Mouse (Mus musculus): ENCODE data around the gene Flii. TPM values are rescaled to one million over a fixed set of nuclear protein-coding genes. Genes with fewer than 3 reads are reported as not detected.

The Flii gene
- polyA plus RNA-seq, 1 experiment from 2014 or later, result 53.4 TPM

- no peak for ATAC-seq (replicated peaks; ENCODE audit: low FRiP score, low read depth)
- WGBS, result 82% methylated on average over 3 of the region's 3 CpGs
- H3K9me3 ChIP-seq (replicated peaks; ENCODE audit: low read length), result no peaks in the 10 kb centered on the region
- H3K4me2 ChIP-seq (ENCODE audit: low read length), result no peak overlapping the region
- no peaks in the 10 kb centered on the region for H3K27me3 ChIP-seq (ENCODE audit: insufficient read depth, low read length)
- H3K4me1 ChIP-seq (replicated peaks; ENCODE audit: insufficient read depth, low read length), result peaks cover 4% of the 10 kb centered on the region; the same call in 1 of the 2 replicates
- TF ChIP-seq CTCF (IDR thresholded peaks at IDR 0.05; ENCODE audit: low read depth), result no peak
- no peak overlapping the region for H3K27ac ChIP-seq
- H3K9ac ChIP-seq (ENCODE audit: low read depth, low read length), result no peak overlapping the region
- no peaks in the 10 kb centered on the region for H3K36me3 ChIP-seq (ENCODE audit: insufficient read depth, low read length)
- DNase-seq (ENCODE audit: low spot score), result no peak
- no peak overlapping the region for H3K4me3 ChIP-seq (replicated peaks; ENCODE audit: low read depth, low read length)
These were observed 43.7 kb upstream of the Flii start for GRCm38 (mm10) chr11:60770776-60771175.

- H3K4me2 ChIP-seq (ENCODE audit: low read length), result no peak overlapping the region
- H3K36me3 ChIP-seq (ENCODE audit: insufficient read depth, low read length), result no peaks in the 10 kb centered on the region
- WGBS, result 95% methylated on average over 2 of the region's 2 CpGs
These were observed 42.3 kb upstream of the Flii start for GRCm38 (mm10) chr11:60769322-60769721.

GRCm38 (mm10) chr11:60766969-60767368, 39.9 kb upstream of the Flii start:
- no peak overlapping the region for H3K27ac ChIP-seq
- H3K27me3 ChIP-seq (ENCODE audit: insufficient read depth, low read length), result no peaks in the 10 kb centered on the region
- no peak overlapping the region for H3K4me2 ChIP-seq (ENCODE audit: low read length)
- no peaks in the 10 kb centered on the region for H3K4me1 ChIP-seq (replicated peaks; ENCODE audit: insufficient read depth, low read length)
- H3K9ac ChIP-seq (ENCODE audit: low read depth, low read length), result no peak overlapping the region
- peak; percentile 39 for TF ChIP-seq CTCF (IDR thresholded peaks at IDR 0.05; ENCODE audit: low read depth)
- peak; percentile 18 for DNase-seq (ENCODE audit: low spot score)
- no peak for ATAC-seq (replicated peaks; ENCODE audit: low FRiP score, low read depth)
- H3K4me3 ChIP-seq (replicated peaks; ENCODE audit: low read depth, low read length), result no peak overlapping the region
- 89% methylated on average over 4 of the region's 4 CpGs for WGBS
- no peaks in the 10 kb centered on the region for H3K36me3 ChIP-seq (ENCODE audit: insufficient read depth, low read length)
- no peaks in the 10 kb centered on the region for H3K9me3 ChIP-seq (replicated peaks; ENCODE audit: low read length)

More at GRCm38 (mm10) chr11:60769322-60769721, 42.3 kb upstream of the Flii start:
- H3K4me3 ChIP-seq (replicated peaks; ENCODE audit: low read depth, low read length), result no peak overlapping the region
- H3K27me3 ChIP-seq (ENCODE audit: insufficient read depth, low read length), result no peaks in the 10 kb centered on the region
- no peak overlapping the region for H3K27ac ChIP-seq
- H3K4me1 ChIP-seq (replicated peaks; ENCODE audit: insufficient read depth, low read length), result no peaks in the 10 kb centered on the region
- no peak for DNase-seq (ENCODE audit: low spot score)
- H3K9ac ChIP-seq (ENCODE audit: low read depth, low read length), result no peak overlapping the region
- H3K9me3 ChIP-seq (replicated peaks; ENCODE audit: low read length), result no peaks in the 10 kb centered on the region
- ATAC-seq (replicated peaks; ENCODE audit: low FRiP score, low read depth), result no peak
- TF ChIP-seq CTCF (IDR thresholded peaks at IDR 0.05; ENCODE audit: low read depth), result no peak

- WGBS, result 87% methylated on average over 3 of the region's 3 CpGs
These were observed 34.6 kb upstream of the Flii start for GRCm38 (mm10) chr11:60761681-60762080.

GRCm38 (mm10) chr11:60755570-60755969, 28.5 kb upstream of the Flii start:
- DNase-seq (ENCODE audit: low spot score), result no peak
- peaks cover 60% of the 10 kb centered on the region for H3K36me3 ChIP-seq (ENCODE audit: insufficient read depth, low read length)

More at GRCm38 (mm10) chr11:60761681-60762080, 34.6 kb upstream of the Flii start:
- Histone ChIP-seq H3K9ac (ENCODE audit: low read depth, low read length) (no peak overlapping the region), H3K4me1 (replicated peaks; ENCODE audit: insufficient read depth, low read length) (no peaks in the 10 kb centered on the region), H3K9me3 (replicated peaks; ENCODE audit: low read length) (no peaks in the 10 kb centered on the region), H3K27ac (no peak overlapping the region), H3K4me3 (replicated peaks; ENCODE audit: low read depth, low read length) (no peak overlapping the region), H3K36me3 (ENCODE audit: insufficient read depth, low read length) (peaks cover 22% of the 10 kb centered on the region; the same call in 1 of the 2 replicates), H3K4me2 (ENCODE audit: low read length) (no peak overlapping the region), H3K27me3 (ENCODE audit: insufficient read depth, low read length) (no peaks in the 10 kb centered on the region)
- no peak for DNase-seq (ENCODE audit: low spot score)
- no peak for ATAC-seq (replicated peaks; ENCODE audit: low FRiP score, low read depth)
- TF ChIP-seq CTCF (IDR thresholded peaks at IDR 0.05; ENCODE audit: low read depth), result no peak

GRCm38 (mm10) chr11:60740321-60740720, 13.3 kb upstream of the Flii start:
- H3K4me2 ChIP-seq (ENCODE audit: low read length), result no peak overlapping the region
- no peak for ATAC-seq (replicated peaks; ENCODE audit: low FRiP score, low read depth)
- WGBS, result 83% methylated on average over 3 of the region's 3 CpGs
- H3K27ac ChIP-seq, result no peak overlapping the region
- peaks cover 42% of the 10 kb centered on the region for H3K36me3 ChIP-seq (ENCODE audit: insufficient read depth, low read length)
- no peak for DNase-seq (ENCODE audit: low spot score)
- no peak overlapping the region for H3K4me3 ChIP-seq (replicated peaks; ENCODE audit: low read depth, low read length)
- no peak for TF ChIP-seq CTCF (IDR thresholded peaks at IDR 0.05; ENCODE audit: low read depth)
- H3K9me3 ChIP-seq (replicated peaks; ENCODE audit: low read length), result no peaks in the 10 kb centered on the region
- H3K4me1 ChIP-seq (replicated peaks; ENCODE audit: insufficient read depth, low read length), result no peaks in the 10 kb centered on the region
- H3K9ac ChIP-seq (ENCODE audit: low read depth, low read length), result no peak overlapping the region
- H3K27me3 ChIP-seq (ENCODE audit: insufficient read depth, low read length), result no peaks in the 10 kb centered on the region

More at GRCm38 (mm10) chr11:60755570-60755969, 28.5 kb upstream of the Flii start:
- H3K4me3 ChIP-seq (replicated peaks; ENCODE audit: low read depth, low read length), result no peak overlapping the region
- TF ChIP-seq CTCF (IDR thresholded peaks at IDR 0.05; ENCODE audit: low read depth), result no peak
- H3K9ac ChIP-seq (ENCODE audit: low read depth, low read length), result no peak overlapping the region
- ATAC-seq (replicated peaks; ENCODE audit: low FRiP score, low read depth), result no peak
- H3K4me1 ChIP-seq (replicated peaks; ENCODE audit: insufficient read depth, low read length), result no peaks in the 10 kb centered on the region
- no peak overlapping the region for H3K27ac ChIP-seq
- no peaks in the 10 kb centered on the region for H3K27me3 ChIP-seq (ENCODE audit: insufficient read depth, low read length)
- no peak overlapping the region for H3K4me2 ChIP-seq (ENCODE audit: low read length)
- 94% methylated on average over 7 of the region's 7 CpGs for WGBS
- H3K9me3 ChIP-seq (replicated peaks; ENCODE audit: low read length), result no peaks in the 10 kb centered on the region

- H3K9ac ChIP-seq (ENCODE audit: low read depth, low read length), result no peak overlapping the region
- DNase-seq (ENCODE audit: low spot score), result no peak
- H3K27ac ChIP-seq, result no peak overlapping the region
- H3K4me3 ChIP-seq (replicated peaks; ENCODE audit: low read depth, low read length), result no peak overlapping the region
- no peaks in the 10 kb centered on the region for H3K27me3 ChIP-seq (ENCODE audit: insufficient read depth, low read length)
- no peak overlapping the region for H3K4me2 ChIP-seq (ENCODE audit: low read length)
- ATAC-seq (replicated peaks; ENCODE audit: low FRiP score, low read depth), result no peak
- TF ChIP-seq CTCF (IDR thresholded peaks at IDR 0.05; ENCODE audit: low read depth), result no peak
- H3K9me3 ChIP-seq (replicated peaks; ENCODE audit: low read length), result no peaks in the 10 kb centered on the region
- H3K4me1 ChIP-seq (replicated peaks; ENCODE audit: insufficient read depth, low read length), result no peaks in the 10 kb centered on the region
- H3K36me3 ChIP-seq (ENCODE audit: insufficient read depth, low read length), result peaks cover 24% of the 10 kb centered on the region
These were observed 10.4 kb upstream of the Flii start for GRCm38 (mm10) chr11:60737450-60737849.
